Comparison of ENCODE assay signal across 8 mouse cellular contexts in the genomic region with DNA sequence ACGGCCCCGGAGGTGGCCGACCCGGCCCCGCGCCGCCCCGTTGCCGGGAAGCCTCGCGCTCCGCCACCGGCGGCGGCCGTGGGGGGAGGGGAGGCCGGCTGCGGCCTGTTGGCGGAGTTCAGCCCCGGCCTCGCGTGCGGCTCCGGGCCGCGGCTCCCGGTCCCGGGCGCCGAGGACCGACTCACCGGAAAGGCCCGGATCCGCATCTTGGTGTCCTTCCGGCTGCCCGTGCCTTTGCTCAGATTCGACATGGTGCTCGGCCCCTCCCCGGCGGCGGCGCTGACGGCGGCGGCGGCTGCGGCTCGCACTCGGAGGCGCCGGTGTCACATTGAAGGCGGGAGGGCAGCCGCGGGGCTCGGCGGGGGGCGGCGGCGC. TPM values are rescaled to one million over a fixed set of nuclear protein-coding genes. Genes with fewer than 3 reads are reported as not detected.
DNase-seq lines count a peak whose midpoint lies in the region; ATAC-seq and TF ChIP-seq lines count a peak whose summit lies in the region.

No protein-coding gene starts in this region.

- no peaks in the 10 kb centered on the region for H3K27me3 ChIP-seq in embryonic facial prominence, embryonic 12.5 days
- H3K27me3 ChIP-seq in heart, embryonic 15.5 days = no peaks in the 10 kb centered on the region
- no peaks in the 10 kb centered on the region for H3K27me3 ChIP-seq in lung, embryonic 14.5 days (ENCODE audit: insufficient read depth, low read length)
- H3K27me3 ChIP-seq in neural tube, embryonic 14.5 days (ENCODE audit: control insufficient read depth, insufficient read depth, low read length) = no peaks in the 10 kb centered on the region

- peak overlapping the region; percentile 99 for H3K9ac ChIP-seq in embryonic facial prominence, embryonic 12.5 days
- H3K9ac ChIP-seq in heart, embryonic 15.5 days = peak overlapping the region; percentile 96
- H3K9ac ChIP-seq in lung, embryonic 14.5 days = peak overlapping the region; percentile 98
- peak overlapping the region; percentile 96 for H3K9ac ChIP-seq in neural tube, embryonic 14.5 days (replicated peaks; ENCODE audit: low read depth, low read length)

- no peaks in the 10 kb centered on the region for H3K36me3 ChIP-seq in embryonic facial prominence, embryonic 12.5 days
- no peaks in the 10 kb centered on the region for H3K36me3 ChIP-seq in heart, embryonic 15.5 days
- H3K36me3 ChIP-seq in lung, embryonic 14.5 days (ENCODE audit: insufficient read depth) = no peaks in the 10 kb centered on the region
- H3K36me3 ChIP-seq in neural tube, embryonic 14.5 days (ENCODE audit: control insufficient read depth, insufficient read depth, low read length) = no peaks in the 10 kb centered on the region

- peak overlapping the region; percentile 92 for H3K4me3 ChIP-seq in embryonic facial prominence, embryonic 12.5 days
- peak overlapping the region; percentile 96 for H3K4me3 ChIP-seq in heart, embryonic 15.5 days
- peak overlapping the region; percentile 98 for H3K4me3 ChIP-seq in lung, embryonic 14.5 days (ENCODE audit: low read depth, low read length)
- H3K4me3 ChIP-seq in neural tube, embryonic 14.5 days (ENCODE audit: low read depth, low read length) = peak overlapping the region; percentile 97

- DNase-seq in CD4-positive helper T cell, adult 2 months (ENCODE audit: low read depth, low spot score) = peak; percentile 83
- DNase-seq in adrenal gland, postnatal 14 days = peak; percentile 86
- DNase-seq in kidney, postnatal 36 days = peak; percentile 79 to 83
- peak; percentile 72 for DNase-seq in lung, embryonic 14.5 days
- DNase-seq in testis, postnatal 10 days (ENCODE audit: low spot score) = peak; percentile 77

- 0 out of 2 replicates have a peak, but pooled peaks have one; percentile 2 for ATAC-seq in embryonic facial prominence, embryonic 12.5 days (ENCODE audit: insufficient number of reproducible peaks, insufficient read depth, low FRiP score, low TSS enrichment)
- ATAC-seq in heart, embryonic 15.5 days (replicated peaks; ENCODE audit: insufficient number of reproducible peaks, insufficient read depth, low FRiP score, low read depth) = peak; percentile 37
- peak; percentile 50 for ATAC-seq in lung, embryonic 14.5 days (ENCODE audit: insufficient read depth)
- peak; percentile 15 for ATAC-seq in neural tube, embryonic 14.5 days (ENCODE audit: low read depth)

- TF ChIP-seq CTCF in lung, embryonic 14.5 days (IDR thresholded peaks at IDR 0.05; ENCODE audit: low read depth) = no peak

- under 1% methylated on average over 41 of the region's 59 CpGs for WGBS in embryonic facial prominence, embryonic 12.5 days
- under 1% methylated on average over 52 of the region's 59 CpGs for WGBS in heart, embryonic 15.5 days
- under 1% methylated on average over 44 of the region's 59 CpGs for WGBS in lung, embryonic 14.5 days
- 0% methylated on average over 35 of the region's 59 CpGs for WGBS in neural tube, embryonic 14.5 days

- H3K4me2 ChIP-seq in embryonic facial prominence, embryonic 12.5 days (replicated peaks) = peak overlapping the region; percentile 87
- peak overlapping the region; percentile 82 for H3K4me2 ChIP-seq in heart, embryonic 15.5 days
- H3K4me2 ChIP-seq in lung, embryonic 14.5 days = peak overlapping the region; percentile 70
- peak overlapping the region; percentile 99 for H3K4me2 ChIP-seq in neural tube, embryonic 14.5 days (ENCODE audit: low read depth, low read length)

- H3K9me3 ChIP-seq in embryonic facial prominence, embryonic 12.5 days = no peaks in the 10 kb centered on the region
- H3K9me3 ChIP-seq in heart, embryonic 15.5 days (replicated peaks) = no peaks in the 10 kb centered on the region
- H3K9me3 ChIP-seq in lung, embryonic 14.5 days (ENCODE audit: low read depth, low read length) = no peaks in the 10 kb centered on the region
- H3K9me3 ChIP-seq in neural tube, embryonic 14.5 days (ENCODE audit: control insufficient read depth, low read length) = no peaks in the 10 kb centered on the region

- H3K4me1 ChIP-seq in embryonic facial prominence, embryonic 12.5 days = peaks cover 14% of the 10 kb centered on the region
- peaks cover 24% of the 10 kb centered on the region for H3K4me1 ChIP-seq in heart, embryonic 15.5 days (replicated peaks)
- peaks cover 7% of the 10 kb centered on the region for H3K4me1 ChIP-seq in lung, embryonic 14.5 days (ENCODE audit: insufficient read depth)
- H3K4me1 ChIP-seq in neural tube, embryonic 14.5 days (ENCODE audit: control insufficient read depth, insufficient read depth, low read length) = peaks cover 25% of the 10 kb centered on the region

- H3K27ac ChIP-seq in embryonic facial prominence, embryonic 12.5 days = peak overlapping the region; percentile 98
- peak overlapping the region; percentile 99 for H3K27ac ChIP-seq in heart, embryonic 15.5 days
- H3K27ac ChIP-seq in lung, embryonic 14.5 days (ENCODE audit: low read depth) = peak overlapping the region; percentile 98
- H3K27ac ChIP-seq in neural tube, embryonic 14.5 days (ENCODE audit: low read depth, low read length) = peak overlapping the region; percentile 98

RNA-seq across cellular contexts. Expression of gene Cul3, which starts 0.2 kb away (rescaled TPM):
- 112 and 119 TPM in 2 replicates for total RNA-seq in adrenal gland, postnatal 14 days (2021)
- polyA plus RNA-seq in embryonic facial prominence, embryonic 12.5 days (2016; fragmentation: Nextera tagmentation; extraction: Ambion mirVana) = 25.5 and 28.1 TPM in 2 replicates
- 21.3 and 22.5 TPM in 2 replicates for polyA plus RNA-seq in heart, embryonic 15.5 days (2015; fragmentation: Nextera tagmentation; extraction: Ambion mirVana)
- polyA plus RNA-seq in lung, embryonic 14.5 days (2014; fragmentation: Nextera tagmentation; extraction: Ambion mirVana) = 59.3 and 60.1 TPM in 2 replicates
- polyA plus RNA-seq in neural tube, embryonic 14.5 days (2014; fragmentation: Nextera tagmentation; extraction: Ambion mirVana) = 53.2 and 60.1 TPM in 2 replicates

Comparison
In these comparisons a context has a peak if more than half of its experiments do, and no peak if none do; other contexts are left out.
1. Peak in every context shown above with its lines: DNase-seq, ATAC-seq, H3K4me3 ChIP-seq and H3K27ac ChIP-seq.